Mouse (Mus musculus): ENCODE results near the gene Tfap4. TPM values are rescaled to one million over a fixed set of nuclear protein-coding genes. Genes with fewer than 3 reads are reported as not detected.

The Tfap4 gene
- total RNA-seq, 2 experiments from 2014 or later: 3.0 to 5.1 TPM

- Histone ChIP-seq H3K4me3 (peak overlapping the region; percentile 48), H3K27ac (peak overlapping the region; percentile 87)
- DNase-seq: peak; percentile 53
- intact Hi-C loops (cut with DNase I): no loop called here
- no peak for TF ChIP-seq CTCF (IDR thresholded peaks at IDR 0.05)
These were observed 61.7 kb downstream of the Tfap4 start for GRCm38 (mm10) chr16:4497762-4498607.

- H3K27ac ChIP-seq: peak overlapping the region; percentile 87
- intact Hi-C loops (cut with DNase I): no loop called here
- TF ChIP-seq CTCF (IDR thresholded peaks at IDR 0.05): no peak
- DNase-seq: no peak
- H3K4me3 ChIP-seq: peak overlapping the region; percentile 61
These were observed 63.2 kb downstream of the Tfap4 start for GRCm38 (mm10) chr16:4496470-4496869.

GRCm38 (mm10) chr16:4495861-4496260 is 63.8 kb downstream of the Tfap4 start:
- H3K27ac ChIP-seq: peak overlapping the region; percentile 87
- intact Hi-C loops (cut with DNase I): no loop called here
- H3K4me3 ChIP-seq: peak overlapping the region; percentile 61
- DNase-seq: peak; percentile 54
- TF ChIP-seq CTCF (IDR thresholded peaks at IDR 0.05): no peak

Other genes starting within 250 kb of the Tfap4 start
- 10 to 100 TPM; 33.2 to 52.2 TPM for gene Adcy9, start 139.4 kb downstream of the Tfap4 start, total RNA-seq (2021)
- gene Srl, start 18.0 kb downstream of the Tfap4 start, total RNA-seq (2021): 1,000 to 10,000 TPM; 1,026 to 1,225 TPM
- 1 to 10 TPM; 5.2 to 6.9 TPM for gene Glis2, start 34.9 kb upstream of the Tfap4 start, total RNA-seq (2021)
- gene Pam16, start 65.1 kb upstream of the Tfap4 start, total RNA-seq (2021): 100 to 1,000 TPM in 1 of 2 experiments, 10 to 100 TPM in 1; 97.4 to 112 TPM
- 1 to 10 TPM; 4.8 to 6.0 TPM for gene Vasn, start 80.1 kb upstream of the Tfap4 start, total RNA-seq (2021)
- gene Dnaja3, start 80.1 kb upstream of the Tfap4 start, total RNA-seq (2021): 100 to 1,000 TPM in 1 of 2 experiments, 10 to 100 TPM in 1; 86.4 to 110 TPM
- gene Coro7, start 119.9 kb upstream of the Tfap4 start, total RNA-seq (2021): 10 to 100 TPM; 12.1 to 13.6 TPM
- 1 to 10 TPM; 2.6 to 3.7 TPM for gene Nmral1, start 159.5 kb upstream of the Tfap4 start, total RNA-seq (2021)
- gene Hmox2, start 166.5 kb upstream of the Tfap4 start, total RNA-seq (2021): 10 to 100 TPM; 35.4 to 43.6 TPM
- 10 to 100 TPM; 69.3 to 82.9 TPM for gene Cdip1, start 230.4 kb upstream of the Tfap4 start, total RNA-seq (2021)